Mouse (Mus musculus): ENCODE measurements around the gene Tnfrsf19.

The Tnfrsf19 gene

DNA sequence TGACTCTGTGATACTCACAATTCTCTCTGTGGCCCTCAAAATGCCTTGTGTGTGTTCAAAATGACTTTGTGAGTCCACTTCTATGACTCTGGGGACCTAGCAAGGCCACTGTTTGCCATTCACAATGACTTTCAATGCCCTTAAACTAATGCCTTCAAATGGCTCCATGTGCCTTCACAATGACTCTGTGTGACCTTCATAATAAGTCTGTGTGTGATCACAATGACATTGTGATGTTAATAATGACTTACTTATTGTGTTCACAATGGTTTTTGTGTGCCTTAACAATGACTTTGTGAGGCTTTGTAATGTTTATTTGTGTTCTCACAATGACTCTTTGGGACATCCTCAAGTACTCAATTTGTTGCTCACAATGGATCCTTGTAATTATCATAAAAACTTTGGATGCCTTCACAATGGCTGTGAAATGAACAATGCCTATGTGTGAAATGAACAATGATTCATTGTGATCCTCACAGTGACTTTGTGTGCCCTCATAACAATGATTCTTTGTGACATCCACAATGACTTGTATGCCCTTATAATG, 88.6 kb downstream of the Tnfrsf19 start:
- DNase-seq, result no peak

DNA sequence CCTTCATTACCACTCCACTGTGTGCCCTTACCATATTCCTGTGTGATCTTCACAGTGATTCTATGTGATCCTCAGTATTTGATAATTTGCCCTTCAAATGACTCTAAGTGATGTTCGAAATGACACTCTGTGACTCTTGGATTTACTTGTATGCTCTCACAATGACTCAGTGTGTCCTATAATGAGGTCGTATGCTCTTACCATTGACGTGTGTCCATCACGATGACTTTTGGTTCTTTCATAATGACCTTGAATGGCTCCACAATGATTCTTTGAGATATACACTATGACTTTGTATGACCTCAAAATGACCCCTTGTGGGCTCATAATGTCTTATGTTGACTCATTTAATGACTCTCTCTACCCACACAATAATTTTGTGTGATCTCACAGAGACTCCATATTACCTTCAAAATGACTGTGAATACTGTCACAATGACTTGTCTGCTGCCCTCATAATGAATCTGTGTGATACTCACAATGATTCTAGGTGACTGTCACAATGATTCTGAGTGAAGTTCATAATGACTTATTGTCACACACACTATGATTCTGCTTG, 108.7 kb downstream of the Tnfrsf19 start:
- DNase-seq, result no peak

GRCm38 (mm10) chr14:60935705-60936104, 110.6 kb downstream of the Tnfrsf19 start:
- DNase-seq, result no peak

GRCm38 (mm10) chr14:60926011-60926410, 120.3 kb downstream of the Tnfrsf19 start:
- no peak for DNase-seq

DNA sequence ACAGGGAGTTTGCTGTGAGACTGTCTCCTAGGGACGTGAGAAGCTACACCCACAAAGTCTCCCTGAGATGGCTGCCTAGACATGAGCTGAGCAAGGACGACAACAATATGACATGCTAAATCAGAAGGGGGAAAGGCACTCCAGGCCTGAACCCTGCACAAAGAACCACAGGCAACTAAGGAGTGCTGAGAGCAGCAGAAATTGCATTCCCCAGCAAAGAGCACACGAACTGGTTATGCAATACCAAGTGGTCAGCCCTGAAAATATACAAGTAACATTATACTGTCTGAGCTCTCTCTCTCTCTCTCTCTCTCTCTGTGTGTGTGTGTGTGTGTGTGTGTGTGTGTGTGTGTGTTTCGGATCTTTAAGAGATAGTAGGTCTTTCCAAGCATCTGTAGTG, 129.6 kb downstream of the Tnfrsf19 start:
- no peak for DNase-seq
